Mouse (Mus musculus) CH12.LX (cell line): ENCODE measurements at regions not wholly inside any gene's neighbourhood (a gene's known extent, or its start where the extent isn't known, plus 50 kb on each side); places are given as distances from the start of the nearest gene placed in this dataset.

Experiments
- DNase-seq: peaks from one replicate; pipeline ENCODE4 v3.0.0-alpha.2; 2013; ENCODE audit errors: extremely low read depth
- H3K27ac ChIP-seq: 2 replicates; pipeline ENCODE4 v1.5.1; 2012; ENCODE audit warnings: low read depth, mild to moderate bottlenecking, control low read depth, moderate library complexity; ENCODE audit not compliant: insufficient read depth
- H3K27me3 ChIP-seq: replicated peaks from 2 replicates; pipeline ENCODE3; 2012; ENCODE audit warnings: inconsistent platforms
- H3K36me3 ChIP-seq, 2 experiments: replicated peaks in 1 of 2; 2 replicates each; pipeline versions ENCODE3 to v1.6.1; 2012; ENCODE audit warnings: inconsistent platforms in 1 of 2, low read length in 1 of 2, mild to moderate bottlenecking in 1 of 2, mixed read lengths in 1 of 2, moderate library complexity in 1 of 2; ENCODE audit not compliant: control insufficient read depth in 1 of 2, insufficient read depth in 1 of 2
- H3K4me1 ChIP-seq, 2 experiments: 2 replicates each; pipeline ENCODE4 v1.6.1; 2012; ENCODE audit warnings: inconsistent platforms in 1 of 2, moderate library complexity in 1 of 2; ENCODE audit not compliant: insufficient read depth in 2 of 2, control insufficient read depth in 1 of 2
- H3K4me2 ChIP-seq: 2 replicates; pipeline ENCODE4 v1.6.1; 2012; ENCODE audit warnings: low read depth, mild to moderate bottlenecking, control low read depth; ENCODE audit not compliant: poor library complexity, insufficient read depth, severe bottlenecking
- H3K4me3 ChIP-seq, 3 experiments: fragments of 150-350 bp in 1 of 3; sonication (generic) in 1 of 3; replicated peaks in 1 of 3; 2 replicates each; pipeline versions ENCODE3 to v1.5.1; 2011 to 2012; ENCODE audit warnings: low read depth in 2 of 3, low read length in 2 of 3, mild to moderate bottlenecking in 2 of 3, moderate library complexity in 2 of 3, control low read depth in 1 of 3, improper control_type of control experiment in 1 of 3, inconsistent platforms in 1 of 3, mixed read lengths in 1 of 3; ENCODE audit not compliant: poor library complexity in 1 of 3
- H3K79me2 ChIP-seq: replicated peaks from 2 replicates; pipeline ENCODE4 v1.6.1; 2012; ENCODE audit warnings: mild to moderate bottlenecking, moderate library complexity; ENCODE audit not compliant: control insufficient read depth, poor library complexity, insufficient read depth, severe bottlenecking; ENCODE audit errors: extremely low read depth
- H3K9ac ChIP-seq: 2 replicates; pipeline ENCODE4 v1.6.1; 2012; ENCODE audit warnings: low read depth, mild to moderate bottlenecking, control low read depth, moderate library complexity; ENCODE audit not compliant: insufficient read depth
- H3K9me3 ChIP-seq: replicated peaks from 2 replicates; pipeline ENCODE3; 2012; ENCODE audit warnings: low read length, inconsistent platforms, mixed read lengths
- ELF1 ChIP-seq: IDR thresholded peaks from 2 replicates; pipeline ENCODE4 v1.6.1; 2014; ENCODE audit warnings: low read depth, mild to moderate bottlenecking, inconsistent platforms, low read length, improper control_type of control experiment
- EP300 ChIP-seq: IDR thresholded peaks from 2 replicates; pipeline ENCODE4 v1.6.1; 2011; ENCODE audit warnings: low read length, improper control_type of control experiment
- GABPA ChIP-seq: IDR thresholded peaks from 2 replicates; pipeline ENCODE4 v1.6.1; 2012; ENCODE audit warnings: low read depth, low read length, improper control_type of control experiment, inconsistent platforms; ENCODE audit not compliant: insufficient replicate concordance
- HCFC1 ChIP-seq: IDR thresholded peaks from 2 replicates; pipeline ENCODE4 v1.6.1; 2012; ENCODE audit warnings: low read depth, mild to moderate bottlenecking, inconsistent platforms, low read length, improper control_type of control experiment
- IRF4 ChIP-seq: IDR thresholded peaks from 2 replicates; pipeline ENCODE4 v1.6.1; 2014; ENCODE audit warnings: low read depth, mild to moderate bottlenecking, inconsistent platforms, low read length, improper control_type of control experiment
- JUN ChIP-seq: IDR thresholded peaks from 2 replicates; pipeline ENCODE4 v1.6.1; 2011; ENCODE audit warnings: low read depth, mild to moderate bottlenecking, low read length, improper control_type of control experiment, moderate library complexity; ENCODE audit not compliant: insufficient read depth
- JUND ChIP-seq: conservative IDR thresholded peaks from 2 replicates; pipeline ENCODE4 v1.6.1; 2011; ENCODE audit warnings: low read depth, low read length, improper control_type of control experiment
- KAT2A ChIP-seq: IDR thresholded peaks from 2 replicates; pipeline ENCODE4 v1.6.1; 2012; ENCODE audit warnings: low read length, improper control_type of control experiment, inconsistent platforms; ENCODE audit not compliant: insufficient replicate concordance
- MAFK ChIP-seq: IDR thresholded peaks from 2 replicates; pipeline ENCODE4 v1.6.1; 2011; ENCODE audit warnings: low read length, improper control_type of control experiment; ENCODE audit not compliant: insufficient replicate concordance
- MEF2A ChIP-seq: IDR thresholded peaks from 2 replicates; pipeline ENCODE4 v1.6.1; 2014; ENCODE audit warnings: low read depth, mild to moderate bottlenecking, inconsistent platforms, low read length, improper control_type of control experiment, borderline replicate concordance
- POLR2A ChIP-seq: IDR thresholded peaks from 2 replicates; pipeline ENCODE4 v1.6.1; 2011; ENCODE audit warnings: low read depth, mild to moderate bottlenecking, improper control_type of control experiment, low read length
- POLR2AphosphoS2 ChIP-seq: IDR thresholded peaks from 2 replicates; pipeline ENCODE4 v1.6.1; 2011; ENCODE audit warnings: low read depth, low read length, improper control_type of control experiment
- RAD21 ChIP-seq: IDR thresholded peaks from 2 replicates; pipeline ENCODE4 v1.6.1; 2011; ENCODE audit warnings: low read depth, mild to moderate bottlenecking, low read length, improper control_type of control experiment, moderate library complexity
- RCOR1 ChIP-seq: conservative IDR thresholded peaks from 2 replicates; pipeline ENCODE4 v1.6.1; 2012; ENCODE audit warnings: low read depth, mild to moderate bottlenecking, inconsistent platforms, low read length, improper control_type of control experiment
- SMC3 ChIP-seq: IDR thresholded peaks from 2 replicates; pipeline ENCODE4 v1.6.1; 2011; ENCODE audit warnings: low read depth, low read length, improper control_type of control experiment
- USF1 ChIP-seq: IDR thresholded peaks from 2 replicates; pipeline ENCODE4 v1.6.1; 2014; ENCODE audit warnings: low read depth, mild to moderate bottlenecking, inconsistent platforms, low read length, improper control_type of control experiment
- USF2 ChIP-seq: conservative IDR thresholded peaks from 2 replicates; pipeline ENCODE4 v1.6.1; 2011; ENCODE audit warnings: low read depth, low read length, improper control_type of control experiment
- ZC3H11A ChIP-seq: IDR thresholded peaks from 2 replicates; pipeline ENCODE4 v1.6.1; 2012; ENCODE audit warnings: low read depth, mild to moderate bottlenecking, inconsistent platforms, low read length, improper control_type of control experiment
- ZKSCAN1 ChIP-seq: IDR thresholded peaks from 2 replicates; pipeline ENCODE4 v1.6.1; 2012; ENCODE audit warnings: low read depth, inconsistent platforms, low read length, improper control_type of control experiment, borderline replicate concordance
- ZNF384 ChIP-seq: IDR thresholded peaks from 2 replicates; pipeline ENCODE4 v1.6.1; 2012; ENCODE audit warnings: low read depth, low read length, improper control_type of control experiment, inconsistent platforms
- dilution Hi-C: fragments of 300-500 bp; cut with MboI; formaldehyde crosslinking; loops from 2 replicates; pipeline ENCODE4 v1.14.3; 2020; ENCODE audit warnings: low sequenced_read_pairs; ENCODE audit not compliant: extremely low pct_unique_long_range_greater_than_20kb, extremely low pct_ligation_motif_present
- in situ Hi-C: fragments of 300-500 bp; cut with MboI; formaldehyde crosslinking; loops from 3 replicates; pipeline ENCODE4 v1.14.3; 2019; ENCODE audit warnings: low sequenced_read_pairs, low pct_ligation_motif_present, low pct_unique_long_range_greater_than_20kb, mixed read lengths

- dilution Hi-C loops (no loop called here), in situ Hi-C loops (no loop called here)
- H3K4me1 ChIP-seq: no peaks in the 10 kb centered on the region
- TF ChIP-seq RCOR1 (no peak), SMC3 (no peak), POLR2AphosphoS2 (no peak)
- no peak overlapping the region for H3K4me2 ChIP-seq
- no peak overlapping the region for H3K9ac ChIP-seq
- H3K27me3 ChIP-seq: no peaks in the 10 kb centered on the region
- H3K27ac ChIP-seq: no peak overlapping the region
- no peak for DNase-seq
- no peaks in the 10 kb centered on the region for H3K79me2 ChIP-seq
- no peak overlapping the region for H3K4me3 ChIP-seq
- peaks cover 42% of the 10 kb centered on the region for H3K9me3 ChIP-seq
- no peaks in the 10 kb centered on the region for H3K36me3 ChIP-seq
These were observed 182.5 kb upstream of the Nr2f2 start for GRCm38 (mm10) chr7:70548936-70549450.

DNA sequence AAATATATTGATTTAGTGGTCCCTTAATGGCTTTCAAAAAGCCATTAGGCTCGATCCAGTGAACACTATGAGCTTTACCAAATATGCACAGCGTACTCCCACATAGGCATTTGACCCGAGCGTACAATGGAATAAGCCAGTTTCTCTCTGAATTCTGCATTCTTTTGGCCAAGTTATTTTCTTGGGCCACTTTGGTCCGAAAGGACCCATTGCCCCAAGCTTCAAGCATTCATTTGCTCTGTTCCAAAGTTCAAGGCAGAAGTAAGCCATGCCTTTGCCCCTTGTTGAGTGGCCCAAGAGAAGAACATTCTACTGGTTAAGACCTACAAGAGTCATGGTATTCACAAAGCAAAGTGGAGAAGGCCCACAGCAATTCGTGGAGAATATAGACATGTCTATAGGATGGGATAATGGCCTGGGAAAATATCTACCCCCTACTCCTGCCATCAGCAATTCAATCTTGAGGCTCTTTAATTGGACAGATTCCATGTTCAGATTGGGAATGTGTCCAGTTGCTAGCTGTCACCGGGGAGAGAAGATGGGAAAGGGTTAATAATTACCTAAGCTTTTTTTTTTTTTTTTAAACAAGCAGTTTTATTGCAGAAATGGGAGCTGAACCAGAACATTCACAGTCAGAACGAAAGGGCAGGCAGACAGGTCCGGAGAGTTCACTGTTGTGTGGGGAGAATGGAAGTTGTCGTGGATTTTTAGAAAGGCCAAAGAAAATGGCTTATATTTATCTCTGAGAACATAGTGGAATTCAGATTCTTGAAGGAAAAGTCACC is 175.5 kb upstream of the Nr2f2 start:
- Histone ChIP-seq H3K27ac (no peak overlapping the region), H3K36me3 (no peaks in the 10 kb centered on the region), H3K9ac (no peak overlapping the region), H3K9me3 (peaks cover 43% of the 10 kb centered on the region), H3K27me3 (no peaks in the 10 kb centered on the region), H3K4me3 (no peak overlapping the region), H3K4me1 (no peaks in the 10 kb centered on the region), H3K79me2 (no peaks in the 10 kb centered on the region), H3K4me2 (no peak overlapping the region)
- dilution Hi-C loops (no loop called here), in situ Hi-C loops (no loop called here)
- DNase-seq: no peak
- TF ChIP-seq EP300 (no peak), MEF2A (no peak), JUN (no peak), RAD21 (no peak), ZC3H11A (no peak), GABPA (no peak), USF2 (no peak), POLR2A (no peak), ELF1 (no peak), JUND (no peak), IRF4 (no peak), KAT2A (no peak), USF1 (no peak), RCOR1 (no peak), SMC3 (no peak), HCFC1 (no peak), ZKSCAN1 (no peak), MAFK (no peak), ZNF384 (no peak)
